Mouse (Mus musculus) heart, embryonic 14.5 days (tissue): ENCODE results near the gene D16Ertd472e. TPM values are rescaled to one million over a fixed set of nuclear protein-coding genes. Genes with fewer than 3 reads are reported as not detected.
"Not testable (repeated sequence)": the region's sequence is repeated elsewhere in the genome, so short reads cannot be mapped to it uniquely, and the experiment has no call there.

Experiments used
- ATAC-seq: fragments of 200-750 bp; cut with Nextera tagmentation; 2 replicates; pipeline ENCODE4 v1.8.0; 2017; ENCODE audit warnings: low read depth, moderate TSS enrichment; ENCODE audit not compliant: insufficient number of reproducible peaks, insufficient read depth, low FRiP score
- H3K27ac ChIP-seq, 2 experiments: fragments of 200-500 bp in 1 of 2; fragments of 300-500 bp in 1 of 2; sonication (generic) in 1 of 2; replicated peaks in 1 of 2; 2 replicates each; pipeline ENCODE4 v1.5.1; 2012 to 2014; ENCODE audit warnings: low read depth in 2 of 2, low read length in 2 of 2, control low read depth in 1 of 2, mild to moderate bottlenecking in 1 of 2, mixed read lengths in 1 of 2; ENCODE audit not compliant: control insufficient read depth in 1 of 2, insufficient read depth in 1 of 2
- H3K27me3 ChIP-seq: fragments of 300-500 bp; sonication (generic); 2 replicates; pipeline ENCODE4 v1.6.1; 2014; ENCODE audit warnings: mild to moderate bottlenecking, low read length, control low read depth; ENCODE audit not compliant: control insufficient read depth, insufficient read depth
- H3K36me3 ChIP-seq: fragments of 300-500 bp; sonication (generic); 2 replicates; pipeline ENCODE4 v1.6.1; 2014; ENCODE audit warnings: mild to moderate bottlenecking, control low read depth, low read length, mixed read lengths; ENCODE audit not compliant: control insufficient read depth, insufficient read depth
- H3K4me1 ChIP-seq, 2 experiments: fragments of 200-500 bp in 1 of 2; fragments of 300-500 bp in 1 of 2; sonication (generic) in 1 of 2; 2 replicates each; pipeline ENCODE4 v1.6.1; 2012 to 2014; ENCODE audit warnings: low read length in 2 of 2, control low read depth in 1 of 2, mixed read lengths in 1 of 2; ENCODE audit not compliant: control insufficient read depth in 2 of 2, insufficient read depth in 2 of 2
- H3K4me2 ChIP-seq: fragments of 300-500 bp; sonication (generic); 2 replicates; pipeline ENCODE4 v1.6.1; 2014; ENCODE audit warnings: mild to moderate bottlenecking, low read length
- H3K4me3 ChIP-seq, 2 experiments: fragments of 200-500 bp in 1 of 2; fragments of 300-500 bp in 1 of 2; sonication (generic) in 1 of 2; 2 replicates each; pipeline ENCODE4 v1.5.1; 2012 to 2014; ENCODE audit warnings: low read length in 2 of 2, mild to moderate bottlenecking in 2 of 2, control low read depth in 1 of 2, low read depth in 1 of 2, moderate library complexity in 1 of 2; ENCODE audit not compliant: control insufficient read depth in 1 of 2, insufficient read depth in 1 of 2
- H3K9ac ChIP-seq: fragments of 300-500 bp; sonication (generic); 2 replicates; pipeline ENCODE4 v1.6.1; 2014; ENCODE audit warnings: mild to moderate bottlenecking, low read length
- H3K9me3 ChIP-seq: fragments of 300-500 bp; sonication (generic); 2 replicates; pipeline ENCODE4 v1.6.1; 2016; ENCODE audit warnings: low read length, control low read depth; ENCODE audit not compliant: control insufficient read depth
- WGBS: fragments of 180-500 bp; shearing (Covaris S2); extraction: QIAGEN DNeasy Blood & Tissue Kit; methylation state at CpG from one replicate; pipeline ENCODE4 v1.1.7; 2014; 5-methylcytosine and 5-hydroxymethylcytosine counted together
- polyA plus RNA-seq: library from polyadenylated mRNA; unstranded; fragments of >200 nt; fragmentation: Nextera tagmentation; extraction: Ambion mirVana; gene quantifications from 2 replicates; pipeline ENCODE4 v1.2.1, GENCODE M21; 2014

Gene D16Ertd472e
- polyA plus RNA-seq, 1 experiment from 2014 or later = 7.2 TPM

DNA sequence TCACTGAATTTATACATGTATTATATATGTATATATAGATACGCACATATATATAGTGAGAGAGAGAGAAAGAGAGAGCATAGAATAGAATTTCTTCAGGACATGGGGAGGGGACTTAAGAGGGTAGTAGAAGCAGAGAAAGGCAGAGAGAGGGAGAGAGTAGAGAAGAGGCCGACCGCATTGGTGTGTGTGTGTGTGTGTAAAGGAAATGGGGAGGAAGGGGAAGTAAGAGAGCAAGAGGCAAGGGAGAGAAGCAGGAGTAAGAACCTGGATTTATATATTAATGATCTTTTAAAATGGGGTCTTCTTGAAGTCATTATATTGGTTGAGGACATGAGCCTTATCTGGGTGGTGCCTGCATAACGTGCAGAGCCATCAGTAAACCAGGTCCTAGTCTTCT lies 53.5 kb downstream of the D16Ertd472e start:
- 77% methylated on average over 4 of the region's 4 CpGs for WGBS
- Histone ChIP-seq H3K4me1 (no peaks in the 10 kb centered on the region), H3K9ac (no peak overlapping the region), H3K27ac (no peak overlapping the region), H3K9me3 (no peaks in the 10 kb centered on the region), H3K4me3 (no peak overlapping the region), H3K4me2 (no peak overlapping the region), H3K36me3 (no peaks in the 10 kb centered on the region), H3K27me3 (no peaks in the 10 kb centered on the region)
- no peak for ATAC-seq

DNA sequence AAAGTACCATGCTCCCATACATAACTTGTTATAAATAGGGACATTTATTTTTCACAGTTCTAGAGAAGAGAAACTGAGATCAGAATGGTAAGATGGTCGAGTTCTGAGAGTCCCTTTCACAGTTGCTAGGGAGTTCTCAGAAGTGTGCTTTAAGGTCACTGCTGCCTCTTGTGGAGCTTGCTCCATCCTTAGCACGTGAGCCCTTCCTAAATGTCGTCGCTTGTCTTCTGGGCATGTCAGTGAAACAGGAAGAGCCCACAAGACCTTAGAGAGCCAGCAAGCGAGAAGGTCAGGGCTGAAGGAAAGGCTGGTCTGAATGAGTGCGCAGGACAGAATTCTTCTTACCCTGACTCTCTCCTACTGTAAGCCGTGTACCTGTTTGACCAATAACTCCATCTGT lies 57.8 kb downstream of the D16Ertd472e start:
- no peak for ATAC-seq
- no peak overlapping the region for H3K9ac ChIP-seq
- 65% methylated on average over 7 of the region's 7 CpGs for WGBS

DNA sequence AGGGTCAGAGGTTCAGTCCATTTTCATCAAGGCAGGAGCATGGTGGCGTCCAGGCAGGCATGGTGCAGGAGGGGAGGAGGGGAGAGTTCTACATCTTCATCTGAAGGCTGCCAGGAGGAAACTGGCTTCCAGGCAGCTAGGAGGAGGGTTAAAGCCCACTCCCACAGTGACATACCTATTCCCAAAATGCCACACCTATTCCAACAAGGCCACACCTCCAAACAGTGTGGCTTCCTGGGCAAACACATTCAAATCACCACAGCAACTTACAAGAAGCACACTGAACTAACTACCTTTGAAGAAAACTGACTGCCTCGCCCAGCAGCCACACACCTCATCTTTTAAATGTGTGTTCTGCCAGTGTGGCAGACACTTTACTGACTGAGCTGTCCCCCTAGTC lies 59.3 kb downstream of the D16Ertd472e start:
- H3K9me3 ChIP-seq = no peaks in the 10 kb centered on the region
- no peaks in the 10 kb centered on the region for H3K27me3 ChIP-seq
- no peak overlapping the region for H3K4me2 ChIP-seq
- 83% methylated on average over 2 of the region's 2 CpGs for WGBS
- no peak overlapping the region for H3K9ac ChIP-seq
- no peak overlapping the region for H3K4me3 ChIP-seq
- H3K4me1 ChIP-seq = no peaks in the 10 kb centered on the region
- no peak overlapping the region for H3K27ac ChIP-seq
- ATAC-seq = no peak
- H3K36me3 ChIP-seq = no peaks in the 10 kb centered on the region

More for the DNA sequence above, 57.8 kb downstream of the D16Ertd472e start:
- no peak overlapping the region for H3K27ac ChIP-seq
- no peak overlapping the region for H3K4me2 ChIP-seq
- H3K4me1 ChIP-seq = no peaks in the 10 kb centered on the region
- H3K9me3 ChIP-seq = no peaks in the 10 kb centered on the region
- H3K4me3 ChIP-seq = no peak overlapping the region
- no peaks in the 10 kb centered on the region for H3K36me3 ChIP-seq
- no peaks in the 10 kb centered on the region for H3K27me3 ChIP-seq

DNA sequence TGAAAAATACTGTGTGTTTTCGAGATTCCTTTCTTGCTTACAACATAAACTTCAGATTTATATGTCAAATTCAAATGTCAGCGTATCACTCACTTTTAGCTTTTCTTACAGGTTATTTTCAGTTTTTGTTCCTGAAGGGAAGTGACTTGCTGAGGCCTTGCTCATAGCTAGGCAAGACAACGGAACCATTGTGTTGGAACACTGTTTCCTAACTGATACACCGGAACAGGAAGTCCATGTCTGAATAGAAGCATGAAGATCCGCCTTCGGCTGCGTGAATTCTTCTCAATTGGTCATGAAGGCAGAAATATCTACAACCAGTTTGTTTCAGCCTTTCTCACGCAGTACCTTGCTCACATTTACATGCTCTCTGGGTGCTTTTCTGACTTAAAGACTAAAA lies 65.0 kb downstream of the D16Ertd472e start:
- no peak overlapping the region for H3K27ac ChIP-seq
- no peaks in the 10 kb centered on the region for H3K4me1 ChIP-seq
- no peaks in the 10 kb centered on the region for H3K36me3 ChIP-seq
- H3K4me2 ChIP-seq = no peak overlapping the region
- H3K9ac ChIP-seq = no peak overlapping the region
- no peaks in the 10 kb centered on the region for H3K27me3 ChIP-seq
- ATAC-seq = no peak
- H3K4me3 ChIP-seq = no peak overlapping the region
- WGBS = 78% methylated on average over 8 of the region's 8 CpGs
- no peaks in the 10 kb centered on the region for H3K9me3 ChIP-seq

DNA sequence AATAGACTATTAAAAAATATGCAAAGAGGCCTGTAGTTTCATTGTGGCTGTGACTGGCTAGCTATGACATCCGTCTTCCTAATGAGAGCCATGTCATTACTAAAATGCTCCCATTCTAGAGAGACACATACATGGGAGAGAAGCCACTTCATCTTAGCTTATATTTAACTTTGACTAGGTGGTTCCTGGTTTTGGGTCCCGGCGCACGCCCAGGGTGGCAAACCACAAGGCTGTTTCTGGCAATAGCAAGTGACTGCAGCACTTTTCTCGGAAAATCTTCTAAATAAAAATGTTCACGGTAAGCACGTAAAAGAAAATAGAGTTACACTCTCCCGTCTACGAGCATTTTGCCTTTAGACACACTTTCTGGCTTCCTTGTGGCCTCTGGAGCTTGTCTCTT lies 74.0 kb downstream of the D16Ertd472e start:
- Histone ChIP-seq H3K9ac (no peak overlapping the region), H3K4me2 (no peak overlapping the region), H3K27ac (no peak overlapping the region), H3K4me3 (no peak overlapping the region), H3K27me3 (no peaks in the 10 kb centered on the region), H3K4me1 (no peaks in the 10 kb centered on the region), H3K9me3 (no peaks in the 10 kb centered on the region), H3K36me3 (no peaks in the 10 kb centered on the region)
- no peak for ATAC-seq
- WGBS = 84% methylated on average over 9 of the region's 9 CpGs

DNA sequence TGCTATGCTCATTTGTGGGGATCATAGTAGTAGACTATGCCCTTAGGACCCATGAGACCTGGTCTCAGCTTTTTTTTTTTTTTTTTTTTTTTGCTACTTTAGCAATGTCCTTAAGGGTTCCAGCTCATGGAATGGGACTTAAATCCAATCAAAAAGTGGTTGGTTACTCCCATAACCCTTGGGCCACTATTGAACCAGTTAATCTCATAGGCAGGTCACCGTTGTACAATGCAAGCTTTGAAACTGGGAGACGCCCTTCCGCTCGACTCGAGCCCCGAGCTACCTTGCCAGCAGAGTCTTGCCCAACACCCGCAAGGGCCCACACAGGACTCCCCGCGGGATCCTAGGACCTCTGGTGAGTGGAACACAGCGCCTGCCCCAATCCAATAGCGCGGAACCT lies 83.8 kb downstream of the D16Ertd472e start:
- not testable (repeated sequence) for H3K27me3 ChIP-seq, H3K9ac ChIP-seq, H3K36me3 ChIP-seq, H3K4me2 ChIP-seq, ATAC-seq, H3K27ac ChIP-seq, H3K4me3 ChIP-seq, H3K4me1 ChIP-seq, H3K9me3 ChIP-seq
- WGBS = 93% methylated on average over 12 of the region's 12 CpGs

DNA sequence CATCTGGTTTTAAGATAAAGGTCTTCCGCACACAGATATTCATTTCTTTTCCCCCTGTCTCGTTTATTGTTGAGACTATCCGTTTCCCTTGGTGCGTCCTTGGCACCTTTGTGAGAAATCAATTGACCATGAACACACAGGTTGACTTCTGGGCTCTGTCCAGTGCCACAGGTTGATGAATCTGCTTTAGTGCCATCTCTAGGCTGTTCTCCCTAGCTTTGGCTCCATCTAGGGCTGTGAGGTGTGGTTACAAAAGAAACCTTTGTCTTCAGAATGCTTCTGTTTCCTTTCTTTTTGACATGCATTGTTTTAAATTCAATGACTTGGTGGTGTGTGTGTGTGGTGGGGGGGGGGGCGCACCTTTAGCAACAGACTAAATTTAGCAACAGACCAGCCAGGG lies 85.7 kb downstream of the D16Ertd472e start:
- Histone ChIP-seq H3K27me3 (no peaks in the 10 kb centered on the region), H3K9me3 (no peaks in the 10 kb centered on the region), H3K4me2 (peak overlapping the region; percentile 59), H3K36me3 (no peaks in the 10 kb centered on the region), H3K4me3 (no peak overlapping the region), H3K27ac (peak overlapping the region; percentile 7 to 46; a peak in 3 of 4 replicates), H3K9ac (no peak overlapping the region), H3K4me1 (peaks cover 0 to 3% of the 10 kb centered on the region in 2 experiments; a peak in 1 of 4 replicates)
- no peak for ATAC-seq
- WGBS = 65% methylated on average over 5 of the region's 5 CpGs
